Mouse (Mus musculus): ENCODE measurements around the gene Gcnt1.

DNA sequence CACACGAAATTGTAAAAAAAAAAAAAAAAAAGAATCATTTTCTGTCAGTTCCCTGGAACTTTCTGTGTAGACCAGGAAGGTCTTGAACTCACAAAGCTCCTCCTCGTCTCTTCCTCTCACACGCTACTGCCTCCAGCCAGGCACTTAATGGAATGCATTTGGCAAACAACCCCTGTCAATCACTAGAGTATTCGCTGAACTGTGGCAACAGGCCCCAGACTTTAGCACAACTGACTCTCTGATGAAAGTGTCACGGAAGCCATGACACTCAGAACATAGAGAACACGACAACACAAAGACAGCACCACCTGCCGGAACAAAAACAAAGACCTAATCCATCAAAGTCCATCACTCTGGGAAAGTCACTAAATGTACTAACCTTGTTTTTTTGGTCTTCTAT is 3.1 kb downstream of the Gcnt1 start:
- TF ChIP-seq CTCF (IDR thresholded peaks at IDR 0.05): no peak
- TF ChIP-seq POLR2A (IDR thresholded peaks at IDR 0.05; ENCODE audit: insufficient read depth, low read depth, low read length): no peak

Measured in heart, adult 2 months (tissue).